Mouse (Mus musculus) testis, adult 2 months (tissue): ENCODE data around the gene Suclg1.

Experiments
- CTCF ChIP-seq: fragments of 200-500 bp; IDR thresholded peaks from 2 replicates; pipeline ENCODE4 v1.5.1; 2012; ENCODE audit warnings: low read depth, mild to moderate bottlenecking, inconsistent platforms, low read length, moderate library complexity; ENCODE audit not compliant: control insufficient read depth, insufficient read depth, insufficient replicate concordance
- POLR2A ChIP-seq: fragments of 200-500 bp; IDR thresholded peaks from 2 replicates; pipeline ENCODE4 v1.6.1; 2012; ENCODE audit warnings: low read depth, mild to moderate bottlenecking, inconsistent platforms, low read length, moderate library complexity; ENCODE audit not compliant: control insufficient read depth

DNA sequence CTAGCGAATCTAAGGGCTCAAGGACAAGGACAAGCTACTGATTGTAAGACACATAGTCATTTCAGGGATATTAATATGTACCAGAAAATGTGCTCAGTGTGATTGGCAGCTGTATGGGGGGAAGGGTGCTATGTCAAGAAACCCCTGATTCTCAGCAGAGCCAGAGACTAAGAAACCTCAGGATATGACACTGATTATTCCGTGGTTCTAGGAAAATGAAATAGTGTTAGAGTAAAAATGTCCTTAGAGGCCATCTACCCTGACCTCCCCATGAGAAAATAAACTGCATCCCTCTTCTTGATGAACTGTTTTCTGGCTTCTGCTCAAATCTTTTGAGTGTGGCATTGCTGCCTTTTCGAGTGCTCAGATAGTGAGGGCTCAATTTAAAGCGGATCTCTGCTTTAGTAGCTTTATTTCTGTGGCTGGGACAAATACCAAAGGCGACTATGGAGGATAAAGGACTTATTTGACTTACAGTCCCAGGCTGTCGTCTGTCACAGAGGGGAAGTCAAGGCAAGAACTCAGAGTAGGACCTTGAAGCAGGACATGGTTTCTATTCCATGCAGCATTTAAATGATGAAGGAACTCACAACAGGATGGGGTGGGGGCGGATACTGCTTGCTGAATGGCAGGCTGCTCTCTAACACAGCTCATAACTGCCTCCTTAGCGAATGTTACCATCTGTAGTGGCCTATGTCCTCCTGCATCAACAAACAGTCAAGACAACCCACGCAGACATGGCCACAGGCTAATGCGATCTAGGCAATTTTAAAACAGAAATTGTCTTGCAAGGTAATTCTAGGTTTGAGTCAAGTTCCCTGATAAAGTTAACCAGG lies 60.7 kb downstream of the Suclg1 start:
- TF ChIP-seq POLR2A (no peak), CTCF (no peak)
